Mouse (Mus musculus) inflammation-experienced regulatory T-cells, adult 6 months (primary cell): ENCODE data around the gene N4bp2. TPM values are rescaled to one million over a fixed set of nuclear protein-coding genes. Genes with fewer than 3 reads are reported as not detected.

Source experiments
- ATAC-seq: one replicate; pipeline ENCODE4 v1.8.0; 2017
- polyA plus RNA-seq, 3 experiments: library from polyadenylated mRNA; unstranded; fragments of 100-300 nt; shearing (Covaris generic); gene quantifications; one replicate each; pipeline ENCODE4 v1.2.1; 2017

The N4bp2 gene
- polyA plus RNA-seq, 3 experiments from 2014 or later, result 4.6 to 8.5 (median 8.1) TPM

- ATAC-seq, result no peak
Observed at GRCm38 (mm10) chr5:65864486-65864885, 101.2 kb downstream of the N4bp2 start.

- no peak for ATAC-seq
Observed at GRCm38 (mm10) chr5:65864946-65865345, 101.6 kb downstream of the N4bp2 start.

GRCm38 (mm10) chr5:65866591-65866990 lies 103.3 kb downstream of the N4bp2 start:
- ATAC-seq, result no peak

GRCm38 (mm10) chr5:65867380-65868116 lies 104.2 kb downstream of the N4bp2 start:
- ATAC-seq, result peak; percentile 44

GRCm38 (mm10) chr5:65868419-65868818 lies 105.1 kb downstream of the N4bp2 start:
- ATAC-seq, result no peak

- no peak for ATAC-seq
Observed at GRCm38 (mm10) chr5:65869660-65870059, 106.3 kb downstream of the N4bp2 start.

- ATAC-seq, result peak; percentile 42
Observed at GRCm38 (mm10) chr5:65871276-65871875, 108.1 kb downstream of the N4bp2 start.

GRCm38 (mm10) chr5:65873212-65873611 lies 109.9 kb downstream of the N4bp2 start:
- ATAC-seq, result peak; percentile 44

- ATAC-seq, result peak; percentile 9
Observed at GRCm38 (mm10) chr5:65875269-65875668, 111.9 kb downstream of the N4bp2 start.

GRCm38 (mm10) chr5:65878367-65878766 lies 115.0 kb downstream of the N4bp2 start:
- ATAC-seq, result no peak

Other genes with a start within 250 kb of the N4bp2 start
- 100 to 1,000 TPM in 2 of 3 experiments, 10 to 100 TPM in 1; 54.0 to 162 (median 147) TPM for gene Smim14, start 226.3 kb upstream of the N4bp2 start, polyA plus RNA-seq
- gene Ube2k, start 226.3 kb upstream of the N4bp2 start, polyA plus RNA-seq, result 100 to 1,000 TPM in 2 of 3 experiments, 10 to 100 TPM in 1; 97.7 to 133 (median 119) TPM
- 100 to 1,000 TPM in 1 of 3 experiments, 10 to 100 TPM in 2; 85.9 to 113 (median 93.1) TPM for gene Pds5a, start 65.2 kb upstream of the N4bp2 start, polyA plus RNA-seq
- gene Rhoh, start 97.7 kb downstream of the N4bp2 start, polyA plus RNA-seq, result 100 to 1,000 TPM; 154 to 314 (median 282) TPM
- gene Chrna9, start 171.4 kb downstream of the N4bp2 start, polyA plus RNA-seq, result 1 to 10 TPM in 2 of 3 experiments, not detected in 1; 1.6 to 2.0 TPM
- gene 9130230L23Rik, start 240.8 kb downstream of the N4bp2 start, polyA plus RNA-seq, result under 1 TPM in 2 of 3 experiments, not detected in 1; 0.88 to 0.96 TPM